Mouse (Mus musculus): Measurements from ENCODE around the gene Gm44503. TPM values are rescaled to one million over a fixed set of nuclear protein-coding genes. Genes with fewer than 3 reads are reported as not detected.

The Gm44503 gene
- not detected in 2 replicates for polyA plus RNA-seq (2021; fragmentation: Nextera tagmentation)
- long read RNA-seq, experiment 1, partial matches to known transcripts = 0 of 1 reads
- long read RNA-seq, experiment 1, other reads (novel, unspliced or antisense) = 1 of 1 reads
- long read RNA-seq, experiment 2, partial matches to known transcripts = 1 of 3 reads
- long read RNA-seq, experiment 2, other reads (novel, unspliced or antisense) = 2 of 3 reads

DNA sequence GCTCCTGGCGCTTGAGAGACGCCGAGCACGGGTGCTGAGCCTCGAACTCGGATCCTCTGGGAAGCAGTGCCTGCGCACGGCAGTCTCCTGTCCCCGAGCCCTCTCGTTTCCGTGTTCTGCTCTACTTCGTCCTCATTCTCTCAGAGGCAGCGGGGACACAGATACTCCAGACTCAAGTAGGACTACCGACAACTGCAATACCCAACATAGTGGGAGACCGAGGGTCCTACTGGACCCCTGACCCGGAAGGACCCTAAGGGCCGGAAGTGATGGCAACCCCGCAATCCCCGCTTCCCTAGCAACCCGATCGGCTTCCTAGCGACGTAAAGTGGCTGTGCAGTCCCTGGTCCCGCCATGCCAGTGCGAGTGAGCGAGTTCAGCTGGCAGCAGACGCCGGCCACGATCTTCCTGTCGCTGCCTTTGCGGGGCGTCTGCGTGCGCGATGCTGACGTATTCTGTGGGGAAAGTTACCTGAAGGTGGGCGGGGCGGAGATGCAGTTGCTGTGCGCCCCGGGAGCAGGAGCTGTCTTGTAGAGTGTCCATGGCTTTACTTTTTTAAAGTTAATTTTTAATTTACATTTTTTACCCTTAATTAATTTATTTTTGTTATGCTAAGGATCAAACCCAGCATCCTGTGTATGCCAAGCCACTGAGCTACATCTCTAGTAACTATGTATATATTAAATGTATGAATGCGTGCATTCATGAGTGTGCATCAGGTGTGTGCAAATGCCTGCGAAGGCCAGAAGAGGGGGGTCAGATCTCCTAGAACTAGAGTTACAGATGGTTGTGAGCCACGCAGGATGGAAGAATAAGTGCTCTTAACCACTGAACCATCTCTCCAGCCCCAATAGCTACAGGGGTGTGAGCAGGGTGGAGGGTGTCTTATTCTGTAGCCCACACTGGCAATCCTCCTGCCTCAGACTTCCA is at the start of gene Gm44503, which contains the start of gene Dyx1c1:
TSS of gene Gm44503 (plus strand) at position 332 of the 930 bp plus-strand sequence.
TSS of gene Dyx1c1 (plus strand) at position 265 of the 930 bp plus-strand sequence.

DNA sequence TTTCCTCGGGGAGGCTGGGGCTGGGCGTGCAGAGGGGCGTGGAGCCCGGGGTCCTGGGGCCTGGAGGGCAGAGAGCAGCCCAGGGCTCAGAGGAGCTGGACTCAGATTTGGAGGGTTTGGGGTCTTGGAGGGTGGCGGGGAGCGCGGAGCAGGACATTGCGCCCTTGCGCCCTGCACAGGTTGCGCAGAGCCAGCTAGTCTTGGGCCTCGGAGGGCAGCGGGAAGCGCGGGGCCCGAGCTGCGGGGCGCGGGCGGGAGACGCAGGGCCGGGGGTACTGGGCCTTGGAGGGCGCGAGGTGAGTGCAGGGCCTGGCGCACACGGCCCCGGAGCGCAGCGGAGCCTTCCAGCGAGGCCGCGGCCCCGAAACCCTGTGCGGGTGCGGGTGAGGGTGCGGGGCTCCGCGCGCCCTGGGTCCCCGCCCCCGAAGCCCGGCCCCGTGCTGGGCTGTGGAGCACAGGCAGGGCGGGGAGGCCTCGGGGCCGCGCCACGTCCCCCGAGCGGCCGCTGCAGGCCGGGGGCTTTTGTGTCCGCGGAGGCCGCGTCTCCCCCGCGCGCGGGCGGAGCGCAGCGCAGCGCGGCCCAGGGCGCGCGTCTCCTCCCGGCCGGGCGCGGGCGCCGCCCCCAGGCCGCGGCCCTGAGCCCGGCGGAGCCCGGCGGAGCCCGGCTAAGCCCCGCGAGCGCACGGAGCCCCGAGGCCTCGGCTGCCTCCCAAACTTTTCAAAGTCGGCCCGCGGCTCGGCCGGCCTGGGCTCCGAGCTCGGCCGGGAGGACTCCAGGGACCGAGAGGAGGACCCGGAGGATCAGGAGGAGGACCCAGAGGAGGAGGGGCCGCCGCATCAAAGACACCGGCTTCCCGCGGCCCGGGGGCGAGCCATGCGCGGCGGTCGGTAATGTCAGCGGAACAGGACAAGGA is 33.4 kb upstream of the Gm44503 start, which contains the start of gene Pygo1:
TSS of gene Pygo1 (plus strand) at position 625 of the 914 bp plus-strand sequence.

DNA sequence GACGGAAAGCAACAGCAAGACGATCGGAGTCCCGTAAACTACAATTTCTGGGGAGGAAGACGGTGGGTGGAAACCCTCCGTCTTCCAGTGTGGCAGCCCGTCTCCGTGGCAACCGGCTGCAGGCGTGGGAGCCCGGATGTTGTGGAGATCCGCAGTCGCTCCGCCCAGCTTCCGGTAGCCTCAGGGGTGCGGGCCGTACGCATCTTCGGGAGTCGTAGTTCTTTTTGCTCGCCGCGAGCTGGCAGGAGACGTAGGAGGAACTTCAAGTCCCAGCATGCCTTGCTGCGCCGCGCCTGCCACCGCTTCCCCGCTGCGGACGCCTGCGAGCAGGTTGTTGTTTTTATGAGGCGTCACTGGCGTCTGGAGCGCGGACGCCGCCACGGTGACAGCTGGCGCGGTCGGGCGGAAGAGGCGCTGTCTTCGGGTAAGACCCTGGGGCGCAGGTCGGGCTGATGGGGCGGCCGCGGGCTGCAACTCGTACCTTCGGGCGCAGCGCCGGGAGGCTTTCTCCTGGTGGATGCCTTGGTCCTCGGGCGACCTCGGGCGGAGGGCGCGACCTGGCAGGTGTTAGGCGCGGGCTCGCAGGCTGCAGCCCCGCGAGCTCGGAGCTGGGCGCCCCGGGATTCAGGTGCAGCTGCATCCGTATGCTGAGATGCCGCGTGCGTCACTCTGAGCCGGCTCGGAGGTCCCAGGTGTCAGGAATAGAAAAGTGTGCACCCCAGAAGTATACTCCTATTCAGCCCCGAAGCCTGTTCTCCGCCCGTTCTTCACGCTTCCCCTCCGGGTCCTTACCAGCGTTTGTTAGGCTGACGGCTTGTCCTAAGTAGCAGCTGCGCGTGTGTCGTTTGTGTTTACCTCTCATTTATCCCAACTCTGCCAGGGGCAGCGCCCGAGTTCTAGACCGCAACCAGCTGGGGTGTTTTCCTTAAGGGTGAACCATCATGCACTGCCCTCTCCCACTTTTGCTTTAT is 26.9 kb downstream of the Gm44503 start, which contains the start of the genes Ccpg1os and Ccpg1:
TSS of gene Ccpg1os (minus strand) at position 133 of the 971 bp plus-strand sequence.
TSS of gene Ccpg1 (plus strand) at position 180 of the 971 bp plus-strand sequence.

DNA sequence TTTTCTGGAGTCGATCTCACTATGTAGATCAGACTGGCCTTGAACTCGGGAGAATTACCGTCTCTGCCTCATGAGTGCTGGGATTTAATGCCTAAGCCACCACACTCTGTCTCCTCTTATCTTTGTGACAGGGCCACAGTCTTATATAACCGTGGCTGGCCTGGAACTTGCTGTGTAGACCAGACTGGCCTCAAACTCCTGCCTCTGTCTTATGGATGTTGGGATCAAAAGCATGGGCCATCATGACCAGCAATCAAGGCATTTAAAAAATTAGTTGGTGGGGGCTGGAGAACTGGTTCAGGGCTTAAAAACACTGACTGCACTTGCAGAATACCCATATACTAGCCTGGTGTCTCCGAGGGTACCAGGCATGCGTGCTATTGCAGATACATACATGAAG is 81.4 kb downstream of the Gm44503 start, which contains the start of gene Pigb:
TSS of gene Pigb (minus strand) at position 299 of the 400 bp plus-strand sequence.

DNA sequence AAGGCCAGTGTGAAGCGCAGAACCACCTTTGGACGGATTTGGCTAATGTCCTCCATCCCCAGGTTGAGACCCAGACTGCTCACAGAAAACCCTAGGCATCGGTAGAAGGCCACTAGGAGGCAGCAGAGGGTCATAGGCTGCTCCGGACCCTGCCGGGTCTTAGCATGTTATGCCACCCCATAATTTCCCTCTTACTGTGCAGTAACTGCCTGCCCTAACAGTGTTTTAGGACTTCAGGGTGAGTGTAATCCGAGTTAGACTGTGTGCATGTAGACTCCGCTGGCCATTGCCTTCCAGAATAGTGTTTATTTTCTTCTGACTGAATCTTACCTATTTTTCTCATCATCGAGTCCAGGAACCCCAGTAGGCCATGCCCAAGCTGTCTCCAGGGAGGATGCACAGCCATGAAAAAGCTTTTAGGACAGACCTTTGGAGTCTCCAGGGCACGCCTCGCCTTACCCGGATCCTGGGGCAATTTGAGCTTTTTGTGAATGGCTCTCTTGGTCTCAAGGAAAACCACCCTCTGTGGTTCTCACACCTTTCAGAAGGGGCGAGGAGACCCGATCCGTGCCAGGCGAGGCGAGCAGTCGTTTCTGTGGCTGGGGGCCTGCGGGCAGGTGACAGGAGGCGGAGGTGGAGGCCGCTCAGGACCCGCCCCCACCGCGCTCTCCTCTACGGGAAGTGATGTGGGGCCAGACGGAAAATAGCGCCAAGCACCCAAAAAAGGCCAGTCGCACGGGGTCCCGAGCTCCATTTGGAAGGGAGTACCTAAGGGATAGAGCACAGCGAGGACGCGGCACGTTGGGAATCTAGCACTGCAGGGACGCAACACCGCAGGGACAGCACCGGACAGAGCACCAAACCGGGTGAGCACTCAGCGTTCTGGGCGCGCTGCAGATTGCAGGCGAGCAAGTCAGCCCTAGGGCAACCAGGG is 85.8 kb downstream of the Gm44503 start, which contains the start of gene Rab27a:
TSS of gene Rab27a (plus strand) at position 709 of the 934 bp plus-strand sequence.

Small RNA genes within 50 kb of the gene (microRNA-seq; reads per million reads assigned to microRNA genes)
- gene Gm27353 = not detected

Other genes starting within 250 kb of the Gm44503 start
- 0.65 and 0.78 TPM in 2 replicates for gene Prtg, start 152.0 kb upstream of the Gm44503 start, polyA plus RNA-seq (2021; fragmentation: Nextera tagmentation)
- 4.8 and 5.1 TPM in 2 replicates for gene Pygo1, start 33.2 kb upstream of the Gm44503 start, polyA plus RNA-seq (2021; fragmentation: Nextera tagmentation)
- 1.7 and 1.8 TPM in 2 replicates for gene Dyx1c1, start 67 bp upstream of the Gm44503 start, polyA plus RNA-seq (2021; fragmentation: Nextera tagmentation)
- 24.1 and 31.9 TPM in 2 replicates for gene Ccpg1os, start 26.5 kb downstream of the Gm44503 start, polyA plus RNA-seq (2021; fragmentation: Nextera tagmentation)
- 50.2 and 53.1 TPM in 2 replicates for gene Ccpg1, start 26.6 kb downstream of the Gm44503 start, polyA plus RNA-seq (2021; fragmentation: Nextera tagmentation)
- gene Pigb, start 81.5 kb downstream of the Gm44503 start, polyA plus RNA-seq (2021; fragmentation: Nextera tagmentation) = 9.5 and 9.8 TPM in 2 replicates
- gene Rab27a, start 86.0 kb downstream of the Gm44503 start, polyA plus RNA-seq (2021; fragmentation: Nextera tagmentation) = 1.4 and 1.6 TPM in 2 replicates
- gene Khdc3, start 143.0 kb downstream of the Gm44503 start, polyA plus RNA-seq (2021; fragmentation: Nextera tagmentation) = not detected in 2 replicates
- gene Gm20509, start 143.6 kb downstream of the Gm44503 start, polyA plus RNA-seq (2021; fragmentation: Nextera tagmentation) = not detected in 2 replicates
- 67.3 and 75.6 TPM in 2 replicates for gene Rsl24d1, start 154.6 kb downstream of the Gm44503 start, polyA plus RNA-seq (2021; fragmentation: Nextera tagmentation)

Data from layer of hippocampus, adult 6 months (tissue).